Mouse (Mus musculus): ENCODE measurements around the gene Phf5a. TPM values are rescaled to one million over a fixed set of nuclear protein-coding genes. Genes with fewer than 3 reads are reported as not detected.

The Phf5a gene
- total RNA-seq, 2 experiments from 2014 or later, result 38.1 to 39.4 TPM

- no peak for DNase-seq
- intact Hi-C loops (cut with DNase I), result no loop called here
These were observed 15.3 kb upstream of the Phf5a start for GRCm38 (mm10) chr15:81886795-81887550.

GRCm38 (mm10) chr15:81885418-81885934 is 13.8 kb upstream of the Phf5a start:
- intact Hi-C loops (cut with DNase I), result no loop called here
- DNase-seq, result no peak

- DNase-seq, result no peak
These were observed 10.6 kb upstream of the Phf5a start for GRCm38 (mm10) chr15:81882348-81882747.

GRCm38 (mm10) chr15:81879531-81880401 is 8.1 kb upstream of the Phf5a start:
- no peak for DNase-seq
- intact Hi-C loops (cut with DNase I), result no loop called here

More at GRCm38 (mm10) chr15:81882348-81882747, 10.6 kb upstream of the Phf5a start:
- intact Hi-C loops (cut with DNase I), result no loop called here

- peak; percentile 99 to 100 for DNase-seq
- intact Hi-C loops (cut with DNase I), result no loop called here
These were observed 788 bp upstream of the Phf5a start, which contains the start of gene Aco2 for GRCm38 (mm10) chr15:81872262-81873136. Aco2 (plus strand) TSS chr15:81872309.

GRCm38 (mm10) chr15:81869985-81870384 is 1.7 kb downstream of the Phf5a start:
- intact Hi-C loops (cut with DNase I), result no loop called here
- no peak for DNase-seq

GRCm38 (mm10) chr15:81864238-81864637 is 7.5 kb downstream of the Phf5a start:
- intact Hi-C loops (cut with DNase I), result no loop called here

GRCm38 (mm10) chr15:81860471-81861135 is 11.1 kb downstream of the Phf5a start:
- no peak for DNase-seq
- intact Hi-C loops (cut with DNase I), result no loop called here

More at GRCm38 (mm10) chr15:81864238-81864637, 7.5 kb downstream of the Phf5a start:
- DNase-seq, result no peak

GRCm38 (mm10) chr15:81859330-81860255 is 12.1 kb downstream of the Phf5a start:
- intact Hi-C loops (cut with DNase I), result loop anchor here (1.0 kb wide), 1 partner anchor 25 kb away; no protein-coding TSS in a partner anchor
- DNase-seq, result peak; percentile 80

GRCm38 (mm10) chr15:81858517-81859329 is 13.0 kb downstream of the Phf5a start, which contains the start of gene Tob2:
Tob2 (minus strand) TSS chr15:81858796.
- intact Hi-C loops (cut with DNase I), result loop anchor here (1.0 kb wide), 1 partner anchor 24 kb away; no protein-coding TSS in a partner anchor
- peak; percentile 51 to 72 for DNase-seq

GRCm38 (mm10) chr15:81858138-81858516 is 13.6 kb downstream of the Phf5a start:
- intact Hi-C loops (cut with DNase I), result no loop called here

GRCm38 (mm10) chr15:81857724-81858116 is 14.0 kb downstream of the Phf5a start:
- intact Hi-C loops (cut with DNase I), result no loop called here

More at GRCm38 (mm10) chr15:81858138-81858516, 13.6 kb downstream of the Phf5a start:
- DNase-seq, result peak; percentile 90 to 95

GRCm38 (mm10) chr15:81856938-81857723 is 14.6 kb downstream of the Phf5a start:
- intact Hi-C loops (cut with DNase I), result no loop called here
- no peak for DNase-seq

More at GRCm38 (mm10) chr15:81857724-81858116, 14.0 kb downstream of the Phf5a start:
- DNase-seq, result no peak

GRCm38 (mm10) chr15:81856030-81856790 is 15.5 kb downstream of the Phf5a start:
- intact Hi-C loops (cut with DNase I), result no loop called here
- DNase-seq, result peak; percentile 77 to 85

- intact Hi-C loops (cut with DNase I), result no loop called here
- no peak for DNase-seq
These were observed 18.6 kb downstream of the Phf5a start for GRCm38 (mm10) chr15:81853081-81853480.
